Mouse (Mus musculus): Measurements from ENCODE around the gene Dhx36.

Dhx36 gene

DNA sequence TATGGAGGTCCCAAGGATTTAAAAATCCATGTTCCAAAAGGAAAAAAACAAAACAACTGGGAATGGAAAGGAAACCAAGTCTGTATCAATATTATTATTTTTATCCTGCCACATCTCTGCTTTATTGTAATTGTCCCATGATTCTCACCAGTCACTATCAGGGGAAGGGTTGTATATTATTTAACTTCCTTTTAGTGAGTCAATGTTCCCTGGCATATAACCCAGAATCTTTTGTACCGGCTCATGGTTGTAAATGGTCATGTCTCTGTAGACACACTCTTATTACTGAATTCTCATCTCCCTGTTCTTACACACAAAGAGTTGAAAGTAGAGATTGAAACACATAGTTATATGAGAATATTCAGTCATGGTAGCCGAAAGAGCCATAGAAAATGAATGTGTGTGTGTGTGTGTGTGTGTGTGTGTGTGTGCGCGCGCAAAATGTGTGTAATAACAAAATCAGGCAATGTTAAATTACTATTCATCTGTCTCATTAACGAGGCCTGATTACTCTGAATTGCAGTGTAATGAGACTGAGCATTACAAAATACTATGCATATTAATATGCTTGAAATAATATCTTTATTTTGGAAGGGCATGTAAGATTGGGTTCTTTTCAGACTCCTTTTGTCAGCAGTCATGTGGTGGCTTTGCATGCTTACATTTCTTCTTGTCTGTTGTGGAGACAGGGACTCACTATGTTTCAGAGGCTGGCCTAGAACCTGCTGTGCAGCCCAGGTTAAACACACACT lies 88.2 kb downstream of the Dhx36 start:
- no peak for DNase-seq (ENCODE audit: low spot score)

Data from urinary bladder, postnatal 10 days (tissue).